Mouse (Mus musculus) kidney, adult 2 months (tissue): ENCODE data around the gene Ptpre. TPM values are rescaled to one million over a fixed set of nuclear protein-coding genes. Genes with fewer than 3 reads are reported as not detected.

Experiments
- DNase-seq: peaks from one replicate; pipeline ENCODE4 v3.0.0; 2021
- H3K27ac ChIP-seq: fragments of 200-500 bp; 2 replicates; pipeline ENCODE4 v1.5.1; 2012; ENCODE audit warnings: low read depth, low read length, control low read depth, inconsistent platforms; ENCODE audit not compliant: insufficient read depth
- H3K27me3 ChIP-seq: fragments of 200-500 bp; replicated peaks from 2 replicates; pipeline ENCODE4 v1.6.1; 2012; ENCODE audit warnings: mild to moderate bottlenecking, moderate library complexity, low read length, inconsistent platforms; ENCODE audit not compliant: control insufficient read depth, insufficient read depth
- H3K36me3 ChIP-seq: fragments of 200-500 bp; 2 replicates; pipeline ENCODE4 v1.6.1; 2012; ENCODE audit warnings: mild to moderate bottlenecking, moderate library complexity, low read length, inconsistent platforms; ENCODE audit not compliant: control insufficient read depth, insufficient read depth
- H3K4me1 ChIP-seq: fragments of 200-500 bp; 2 replicates; pipeline ENCODE4 v1.6.1; 2011; ENCODE audit warnings: low read length; ENCODE audit not compliant: control insufficient read depth, insufficient read depth
- H3K4me3 ChIP-seq: fragments of 200-500 bp; 2 replicates; pipeline ENCODE4 v1.5.1; 2011; ENCODE audit warnings: mild to moderate bottlenecking, low read depth, low read length, control low read depth; ENCODE audit not compliant: insufficient read depth
- CTCF ChIP-seq: fragments of 200-500 bp; conservative IDR thresholded peaks from 2 replicates; pipeline ENCODE4 v1.5.1; 2011; ENCODE audit warnings: low read depth, mild to moderate bottlenecking, control low read depth, low read length, moderate library complexity, mixed read lengths; ENCODE audit not compliant: insufficient read depth, insufficient read length
- POLR2A ChIP-seq: fragments of 200-500 bp; IDR thresholded peaks from one replicate; pipeline ENCODE4 v1.6.1; 2011; ENCODE audit warnings: low read depth, low read length, control low read depth
- WGBS: fragments of 180-500 bp; shearing (Covaris S2); methylation state at CpG from one replicate; pipeline ENCODE4 v1.1.7; 2018; 5-methylcytosine and 5-hydroxymethylcytosine counted together
- polyA plus RNA-seq: library from polyadenylated mRNA; depleted of rRNA; stranded (reverse); fragments of >200 nt; gene quantifications from 2 replicates; pipeline ENCODE4 v1.2.3, GENCODE M21; 2012

Ptpre gene
- polyA plus RNA-seq, 1 experiment, result 2.5 TPM

GRCm38 (mm10) chr7:135537948-135538741, 864 bp downstream of the Ptpre start:
- DNase-seq, result peak; percentile 30
- Histone ChIP-seq H3K4me3 (peak overlapping the region; percentile 70), H3K27me3 (no peaks in the 10 kb centered on the region), H3K36me3 (no peaks in the 10 kb centered on the region), H3K27ac (no peak overlapping the region), H3K4me1 (no peaks in the 10 kb centered on the region)
- TF ChIP-seq POLR2A (no peak), CTCF (no peak)
- WGBS, result 3% methylated on average over 71 of the region's 71 CpGs

GRCm38 (mm10) chr7:135539429-135539828, 2.1 kb downstream of the Ptpre start:
- H3K4me3 ChIP-seq, result no peak overlapping the region
- whole genome bisulfite sequencing, result 59% methylated on average over 2 of the region's 2 CpGs
- H3K36me3 ChIP-seq, result no peaks in the 10 kb centered on the region
- H3K27me3 ChIP-seq, result no peaks in the 10 kb centered on the region
- no peak for TF ChIP-seq POLR2A
- TF ChIP-seq CTCF, result no peak
- H3K4me1 ChIP-seq, result no peaks in the 10 kb centered on the region
- no peak overlapping the region for H3K27ac ChIP-seq
- no peak for DNase-seq

GRCm38 (mm10) chr7:135542235-135542634, 5.0 kb downstream of the Ptpre start:
- TF ChIP-seq CTCF (no peak), POLR2A (no peak)
- Histone ChIP-seq H3K4me3 (no peak overlapping the region), H3K27ac (no peak overlapping the region), H3K36me3 (no peaks in the 10 kb centered on the region), H3K4me1 (no peaks in the 10 kb centered on the region), H3K27me3 (no peaks in the 10 kb centered on the region)
- DNase-seq, result no peak
- WGBS, result 76% methylated on average over 3 of the region's 3 CpGs

GRCm38 (mm10) chr7:135543033-135543432, 5.8 kb downstream of the Ptpre start:
- TF ChIP-seq CTCF, result no peak
- no peak for TF ChIP-seq POLR2A
- Histone ChIP-seq H3K27me3 (no peaks in the 10 kb centered on the region), H3K4me1 (no peaks in the 10 kb centered on the region), H3K36me3 (no peaks in the 10 kb centered on the region), H3K4me3 (no peak overlapping the region), H3K27ac (no peak overlapping the region)
- DNase-seq, result no peak
- 60% methylated on average over 3 of the region's 3 CpGs for WGBS

GRCm38 (mm10) chr7:135544321-135544720, 7.0 kb downstream of the Ptpre start:
- TF ChIP-seq POLR2A (no peak), CTCF (no peak)
- DNase-seq, result no peak
- Histone ChIP-seq H3K4me3 (no peak overlapping the region), H3K36me3 (no peaks in the 10 kb centered on the region), H3K27me3 (no peaks in the 10 kb centered on the region), H3K27ac (no peak overlapping the region), H3K4me1 (no peaks in the 10 kb centered on the region)
- WGBS, result 89% methylated on average over 6 of the region's 6 CpGs

- H3K4me1 ChIP-seq, result no peaks in the 10 kb centered on the region
- TF ChIP-seq CTCF (no peak), POLR2A (no peak)
- H3K36me3 ChIP-seq, result no peaks in the 10 kb centered on the region
- H3K27me3 ChIP-seq, result no peaks in the 10 kb centered on the region
- no peak overlapping the region for H3K4me3 ChIP-seq
- DNase-seq, result no peak
- H3K27ac ChIP-seq, result no peak overlapping the region
- WGBS, result 62% methylated on average over 7 of the region's 7 CpGs
These were observed 8.7 kb downstream of the Ptpre start for GRCm38 (mm10) chr7:135545957-135546356.

- no peaks in the 10 kb centered on the region for H3K4me1 ChIP-seq
- H3K4me3 ChIP-seq, result no peak overlapping the region
- H3K27me3 ChIP-seq, result no peaks in the 10 kb centered on the region
- TF ChIP-seq POLR2A, result no peak
- no peak for TF ChIP-seq CTCF
- no peak for DNase-seq
- no peak overlapping the region for H3K27ac ChIP-seq
- H3K36me3 ChIP-seq, result no peaks in the 10 kb centered on the region
- WGBS, result 73% methylated on average over 5 of the region's 5 CpGs
These were observed 9.2 kb downstream of the Ptpre start for GRCm38 (mm10) chr7:135546530-135546929.
